Mouse (Mus musculus): ENCODE data around the gene Tnik. TPM values are rescaled to one million over a fixed set of nuclear protein-coding genes. Genes with fewer than 3 reads are reported as not detected.

Gene Tnik
- polyA plus RNA-seq, 1 experiment from 2014 or later, result 1.2 TPM

DNA sequence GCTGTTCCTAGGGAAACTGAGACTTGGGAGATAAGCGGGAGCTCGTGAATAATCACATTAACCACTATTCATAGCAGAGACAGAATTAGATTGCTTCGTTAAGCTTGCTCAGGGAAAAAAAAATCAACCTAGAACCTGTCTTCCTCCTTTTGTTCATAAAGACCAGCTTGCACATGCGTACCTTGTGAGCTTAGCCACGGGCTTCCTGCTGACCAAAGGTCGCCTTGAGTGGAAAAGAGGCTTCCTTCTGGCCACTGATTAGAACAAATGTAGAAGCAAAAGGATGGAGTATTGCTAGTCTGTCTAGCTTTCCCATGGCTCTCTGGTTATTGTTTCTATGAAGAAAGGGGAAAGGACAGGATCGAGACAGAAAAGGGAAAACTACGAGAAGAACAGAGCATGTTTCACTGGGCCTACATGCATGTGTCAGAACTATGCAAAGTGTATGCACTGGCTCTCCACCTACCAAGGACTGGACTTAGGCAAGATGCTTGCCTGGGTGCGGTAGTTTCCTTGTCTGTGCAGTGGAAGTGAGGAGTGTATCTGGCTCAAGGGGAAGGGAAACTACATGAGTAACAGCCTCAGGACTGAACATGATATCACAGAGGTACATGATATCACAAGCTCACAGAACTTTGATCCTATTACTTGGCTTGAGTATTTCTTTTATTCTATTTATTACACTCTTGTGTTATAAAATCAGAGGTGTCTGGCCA, 322.9 kb downstream of the Tnik start:
- Histone ChIP-seq H3K36me3 (ENCODE audit: insufficient read depth, low read length) (no peaks in the 10 kb centered on the region), H3K4me2 (ENCODE audit: low read length) (no peak overlapping the region), H3K27ac (no peak overlapping the region), H3K4me3 (replicated peaks; ENCODE audit: low read depth, low read length) (no peak overlapping the region), H3K9ac (ENCODE audit: low read depth, low read length) (no peak overlapping the region), H3K4me1 (replicated peaks; ENCODE audit: insufficient read depth, low read length) (no peaks in the 10 kb centered on the region), H3K27me3 (ENCODE audit: insufficient read depth, low read length) (no peaks in the 10 kb centered on the region), H3K9me3 (replicated peaks; ENCODE audit: low read length) (no peaks in the 10 kb centered on the region)
- no peak for TF ChIP-seq CTCF (IDR thresholded peaks at IDR 0.05; ENCODE audit: low read depth)
- DNase-seq (ENCODE audit: low spot score) (no peak), ATAC-seq (replicated peaks; ENCODE audit: low FRiP score, low read depth) (no peak)
- WGBS, result 76% methylated on average over 9 of the region's 9 CpGs

DNA sequence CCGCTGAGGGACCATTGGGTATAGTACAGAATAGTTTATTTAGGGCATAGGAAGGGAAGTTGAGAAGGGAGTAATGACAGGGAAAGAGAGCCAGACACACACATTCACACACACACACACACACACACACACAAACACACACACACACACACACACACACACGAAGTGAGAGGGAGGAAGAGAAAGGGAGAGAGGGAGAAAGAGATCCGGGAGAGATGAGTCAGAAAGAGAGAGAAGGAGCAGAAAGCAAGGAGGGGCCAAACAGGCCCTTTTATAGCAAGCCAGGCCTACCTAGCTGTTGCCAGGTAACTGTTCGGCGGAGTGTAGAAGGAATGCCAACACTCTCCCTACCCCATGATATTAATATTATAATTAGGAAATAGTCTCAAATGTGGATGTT, 324.8 kb downstream of the Tnik start:
- ATAC-seq (replicated peaks; ENCODE audit: low FRiP score, low read depth), result no peak
- 72% methylated on average over 5 of the region's 5 CpGs for WGBS
- Histone ChIP-seq H3K9me3 (replicated peaks; ENCODE audit: low read length) (no peaks in the 10 kb centered on the region), H3K9ac (ENCODE audit: low read depth, low read length) (no peak overlapping the region), H3K27me3 (ENCODE audit: insufficient read depth, low read length) (no peaks in the 10 kb centered on the region), H3K36me3 (ENCODE audit: insufficient read depth, low read length) (no peaks in the 10 kb centered on the region), H3K4me3 (replicated peaks; ENCODE audit: low read depth, low read length) (no peak overlapping the region), H3K4me1 (replicated peaks; ENCODE audit: insufficient read depth, low read length) (no peaks in the 10 kb centered on the region), H3K27ac (no peak overlapping the region), H3K4me2 (ENCODE audit: low read length) (no peak overlapping the region)
- no peak for DNase-seq (ENCODE audit: low spot score)
- TF ChIP-seq CTCF (IDR thresholded peaks at IDR 0.05; ENCODE audit: low read depth), result no peak

DNA sequence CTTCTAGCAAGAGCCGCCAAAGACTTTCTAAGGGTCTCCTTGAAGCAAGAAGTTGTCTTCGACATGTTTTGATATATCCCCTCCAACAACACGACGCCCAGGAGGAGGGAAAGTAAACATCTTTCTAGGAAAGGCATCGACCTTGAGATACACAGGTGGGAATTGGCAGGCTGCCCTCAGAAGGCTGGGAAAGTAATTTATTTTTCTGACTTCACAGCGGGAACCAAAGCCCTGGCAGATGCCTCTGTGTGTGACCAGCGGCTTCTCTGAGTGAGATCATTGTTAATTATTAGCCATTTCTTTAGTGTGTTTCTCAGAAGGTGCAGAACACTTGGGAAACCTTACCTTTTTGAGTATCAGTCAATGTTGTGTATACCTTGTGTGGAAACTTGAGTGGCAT, 328.3 kb downstream of the Tnik start:
- Histone ChIP-seq H3K27ac (no peak overlapping the region), H3K4me1 (replicated peaks; ENCODE audit: insufficient read depth, low read length) (no peaks in the 10 kb centered on the region), H3K27me3 (ENCODE audit: insufficient read depth, low read length) (no peaks in the 10 kb centered on the region), H3K9me3 (replicated peaks; ENCODE audit: low read length) (no peaks in the 10 kb centered on the region), H3K4me2 (ENCODE audit: low read length) (no peak overlapping the region), H3K36me3 (ENCODE audit: insufficient read depth, low read length) (no peaks in the 10 kb centered on the region), H3K9ac (ENCODE audit: low read depth, low read length) (no peak overlapping the region), H3K4me3 (replicated peaks; ENCODE audit: low read depth, low read length) (no peak overlapping the region)
- WGBS, result 25% methylated on average over 7 of the region's 7 CpGs
- DNase-seq (ENCODE audit: low spot score) (peak; percentile 25), ATAC-seq (replicated peaks; ENCODE audit: low FRiP score, low read depth) (peak; percentile 33; the same call in 1 of the 2 replicates)
- no peak for TF ChIP-seq CTCF (IDR thresholded peaks at IDR 0.05; ENCODE audit: low read depth)

DNA sequence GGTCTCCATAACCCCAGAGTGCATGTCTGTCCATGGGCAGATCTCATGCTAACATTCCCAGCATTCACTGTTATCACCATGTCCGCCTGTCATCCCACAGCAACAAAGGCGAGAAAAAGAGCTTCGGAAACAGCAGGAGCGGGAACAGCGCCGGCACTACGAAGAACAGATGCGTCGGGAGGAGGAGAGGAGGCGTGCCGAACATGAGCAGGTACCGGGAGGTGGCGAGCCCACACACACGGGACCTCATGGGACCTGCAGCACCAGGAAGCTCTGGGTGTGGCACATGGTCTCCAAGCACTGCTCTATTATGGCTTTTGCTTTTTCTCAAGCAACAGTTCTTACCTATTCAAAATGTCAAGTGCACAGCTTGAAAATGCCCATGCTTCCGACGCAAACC, 330.9 kb downstream of the Tnik start:
- DNase-seq (ENCODE audit: low spot score) (no peak), ATAC-seq (replicated peaks; ENCODE audit: low FRiP score, low read depth) (no peak)
- 96% methylated on average over 16 of the region's 16 CpGs for WGBS
- Histone ChIP-seq H3K4me2 (ENCODE audit: low read length) (no peak overlapping the region), H3K4me3 (replicated peaks; ENCODE audit: low read depth, low read length) (no peak overlapping the region), H3K27me3 (ENCODE audit: insufficient read depth, low read length) (no peaks in the 10 kb centered on the region), H3K9ac (ENCODE audit: low read depth, low read length) (no peak overlapping the region), H3K27ac (no peak overlapping the region), H3K9me3 (replicated peaks; ENCODE audit: low read length) (no peaks in the 10 kb centered on the region), H3K36me3 (ENCODE audit: insufficient read depth, low read length) (no peaks in the 10 kb centered on the region), H3K4me1 (replicated peaks; ENCODE audit: insufficient read depth, low read length) (no peaks in the 10 kb centered on the region)
- TF ChIP-seq CTCF (IDR thresholded peaks at IDR 0.05; ENCODE audit: low read depth), result no peak

DNA sequence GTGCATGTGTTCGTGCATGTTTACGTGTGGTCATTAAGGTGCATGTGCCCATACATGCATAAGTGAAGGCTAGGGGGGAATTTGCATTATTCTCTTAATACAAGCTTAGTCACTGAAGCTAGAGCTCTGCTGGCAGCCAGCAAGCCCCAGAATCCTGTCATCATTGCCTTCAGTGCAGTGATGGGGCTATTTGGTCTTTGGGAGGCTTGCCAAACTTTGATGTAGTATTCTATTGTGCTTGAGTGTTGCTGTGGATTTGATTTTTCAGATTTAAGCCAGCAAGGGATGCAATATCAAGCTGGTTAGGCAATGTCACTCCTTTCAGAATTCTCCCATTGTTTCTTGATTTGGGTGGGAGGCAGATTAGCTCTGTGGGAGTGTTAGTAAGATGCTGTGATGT, 336.5 kb downstream of the Tnik start:
- TF ChIP-seq CTCF (IDR thresholded peaks at IDR 0.05; ENCODE audit: low read depth), result no peak
- no peaks in the 10 kb centered on the region for H3K9me3 ChIP-seq (replicated peaks; ENCODE audit: low read length)
- no peak overlapping the region for H3K4me2 ChIP-seq (ENCODE audit: low read length)
- DNase-seq (ENCODE audit: low spot score) (no peak), ATAC-seq (replicated peaks; ENCODE audit: low FRiP score, low read depth) (no peak)
- H3K27ac ChIP-seq, result no peak overlapping the region
- no peaks in the 10 kb centered on the region for H3K36me3 ChIP-seq (ENCODE audit: insufficient read depth, low read length)
- no peak overlapping the region for H3K4me3 ChIP-seq (replicated peaks; ENCODE audit: low read depth, low read length)
- H3K9ac ChIP-seq (ENCODE audit: low read depth, low read length), result no peak overlapping the region
- no peaks in the 10 kb centered on the region for H3K4me1 ChIP-seq (replicated peaks; ENCODE audit: insufficient read depth, low read length)
- WGBS, result 100% methylated on average over 2 of the region's 2 CpGs
- H3K27me3 ChIP-seq (ENCODE audit: insufficient read depth, low read length), result no peaks in the 10 kb centered on the region

DNA sequence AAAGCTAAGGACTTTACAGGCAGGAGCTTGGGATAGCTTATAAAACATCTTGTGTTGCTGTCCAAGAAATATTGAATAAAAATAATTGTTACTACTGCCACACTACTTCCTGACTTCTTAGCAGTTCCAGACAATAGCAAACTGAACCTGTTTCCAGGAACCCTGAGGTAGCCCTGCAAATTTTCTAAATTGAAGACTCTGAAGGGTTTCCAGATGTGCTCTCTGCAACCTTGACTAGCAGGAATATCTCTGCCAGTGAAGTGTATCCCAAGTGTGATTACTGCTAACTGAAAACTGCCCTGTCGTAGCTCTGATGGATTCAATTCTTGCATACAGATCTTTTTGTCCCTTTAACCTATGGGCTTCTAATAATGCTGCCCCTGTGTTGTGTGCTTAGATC, 343.7 kb downstream of the Tnik start:
- Histone ChIP-seq H3K9me3 (replicated peaks; ENCODE audit: low read length) (no peaks in the 10 kb centered on the region), H3K4me2 (ENCODE audit: low read length) (no peak overlapping the region), H3K27ac (no peak overlapping the region), H3K9ac (ENCODE audit: low read depth, low read length) (no peak overlapping the region), H3K4me1 (replicated peaks; ENCODE audit: insufficient read depth, low read length) (no peaks in the 10 kb centered on the region), H3K36me3 (ENCODE audit: insufficient read depth, low read length) (no peaks in the 10 kb centered on the region), H3K4me3 (replicated peaks; ENCODE audit: low read depth, low read length) (no peak overlapping the region), H3K27me3 (ENCODE audit: insufficient read depth, low read length) (no peaks in the 10 kb centered on the region)
- ATAC-seq (replicated peaks; ENCODE audit: low FRiP score, low read depth) (no peak), DNase-seq (ENCODE audit: low spot score) (no peak)
- TF ChIP-seq CTCF (IDR thresholded peaks at IDR 0.05; ENCODE audit: low read depth), result no peak
- 54% methylated on average over 1 of the region's 1 CpGs for WGBS

DNA sequence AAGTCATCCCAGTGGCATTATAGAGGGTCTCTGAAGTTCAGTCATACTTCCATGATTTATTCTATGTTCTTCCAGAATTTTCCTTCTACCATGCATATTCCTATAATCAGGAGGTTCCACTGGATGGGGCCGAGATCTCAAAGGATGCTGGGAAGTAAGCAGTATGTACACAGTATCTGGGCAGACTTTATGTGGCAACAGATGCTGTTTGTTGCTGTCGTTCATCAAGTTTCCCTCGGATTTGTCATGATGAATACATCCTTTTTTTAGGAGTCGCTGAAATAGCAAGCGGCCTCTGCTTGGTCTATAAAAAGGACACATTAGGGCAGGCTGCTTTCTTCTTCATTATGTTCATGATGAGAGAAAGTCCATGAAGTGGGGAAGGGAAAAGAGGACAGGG, 349.3 kb downstream of the Tnik start:
- Histone ChIP-seq H3K4me2 (ENCODE audit: low read length) (no peak overlapping the region), H3K36me3 (ENCODE audit: insufficient read depth, low read length) (no peaks in the 10 kb centered on the region), H3K27me3 (ENCODE audit: insufficient read depth, low read length) (no peaks in the 10 kb centered on the region), H3K4me3 (replicated peaks; ENCODE audit: low read depth, low read length) (no peak overlapping the region), H3K4me1 (replicated peaks; ENCODE audit: insufficient read depth, low read length) (no peaks in the 10 kb centered on the region), H3K9ac (ENCODE audit: low read depth, low read length) (no peak overlapping the region), H3K9me3 (replicated peaks; ENCODE audit: low read length) (no peaks in the 10 kb centered on the region), H3K27ac (no peak overlapping the region)
- WGBS, result 82% methylated on average over 5 of the region's 5 CpGs
- no peak for ATAC-seq (replicated peaks; ENCODE audit: low FRiP score, low read depth)
- DNase-seq (ENCODE audit: low spot score), result no peak
- TF ChIP-seq CTCF (IDR thresholded peaks at IDR 0.05; ENCODE audit: low read depth), result no peak

All from kidney, postnatal 0 days (tissue).